Mouse (Mus musculus): ENCODE results near the gene Cep290. TPM values are rescaled to one million over a fixed set of nuclear protein-coding genes. Genes with fewer than 3 reads are reported as not detected.

Gene Cep290
- 47.0 and 71.3 TPM in 2 replicates for polyA plus RNA-seq (2011; ENCODE audit: insufficient read depth, insufficient read length, low replicate concordance, missing spikeins)

- H3K27ac ChIP-seq (ENCODE audit: control insufficient read depth, insufficient read depth, low read depth, low read length, poor library complexity): peak within 1 kb of the TSS; percentile 3; the same call in 1 of the 2 replicates
Observed at GRCm38 (mm10) chr10:100487097-100487978, at the start of gene Cep290, which contains the start of gene Tmtc3. TSS of gene Cep290 (plus strand) at chr10:100487558. TSS of gene Tmtc3 (minus strand) at chr10:100487350.

DNA sequence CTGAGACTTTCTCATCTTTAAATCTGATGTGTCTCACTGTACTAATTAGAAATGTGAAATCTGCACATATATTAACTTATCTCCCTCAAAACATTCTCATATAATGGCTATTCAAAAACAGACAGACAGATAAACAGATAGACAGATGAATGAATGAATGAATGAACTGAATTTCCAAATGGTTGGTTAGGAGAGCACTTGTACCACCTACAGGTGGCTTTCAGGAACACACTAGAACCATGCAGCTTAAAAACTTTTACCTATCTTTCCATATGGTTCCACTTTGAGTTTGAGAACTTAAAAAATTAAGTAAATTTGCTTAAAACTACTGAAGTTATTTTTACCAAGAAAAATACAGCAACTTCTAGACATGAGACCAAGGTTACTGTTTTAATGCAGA is 38.0 kb upstream of the Cep290 start:
- Histone ChIP-seq H3K27ac (ENCODE audit: control insufficient read depth, insufficient read depth, low read depth, low read length, poor library complexity) (no peak overlapping the region), H3K4me1 (ENCODE audit: control insufficient read depth, insufficient read depth, low read length) (no peaks in the 10 kb centered on the region), H3K4me3 (replicated peaks; ENCODE audit: control insufficient read depth, low read depth, low read length) (no peak overlapping the region)
- TF ChIP-seq CTCF (IDR thresholded peaks at IDR 0.05; ENCODE audit: control insufficient read depth, insufficient read depth, low read length) (no peak), POLR2A (IDR thresholded peaks at IDR 0.05; ENCODE audit: borderline replicate concordance, control insufficient read depth, low read depth, low read length) (no peak)

More at GRCm38 (mm10) chr10:100487097-100487978, at the start of gene Cep290, which contains the start of gene Tmtc3:
- Histone ChIP-seq H3K4me1 (ENCODE audit: control insufficient read depth, insufficient read depth, low read length) (no peaks in the 10 kb centered on the region), H3K4me3 (replicated peaks; ENCODE audit: control insufficient read depth, low read depth, low read length) (peak within 1 kb of the TSS; percentile 80)
- 1% methylated on average over 63 of the region's 63 CpGs for WGBS
- TF ChIP-seq POLR2A (IDR thresholded peaks at IDR 0.05; ENCODE audit: borderline replicate concordance, control insufficient read depth, low read depth, low read length): no peak; the same call in 1 of the 2 replicates
- TF ChIP-seq CTCF (IDR thresholded peaks at IDR 0.05; ENCODE audit: control insufficient read depth, insufficient read depth, low read length): no peak

DNA sequence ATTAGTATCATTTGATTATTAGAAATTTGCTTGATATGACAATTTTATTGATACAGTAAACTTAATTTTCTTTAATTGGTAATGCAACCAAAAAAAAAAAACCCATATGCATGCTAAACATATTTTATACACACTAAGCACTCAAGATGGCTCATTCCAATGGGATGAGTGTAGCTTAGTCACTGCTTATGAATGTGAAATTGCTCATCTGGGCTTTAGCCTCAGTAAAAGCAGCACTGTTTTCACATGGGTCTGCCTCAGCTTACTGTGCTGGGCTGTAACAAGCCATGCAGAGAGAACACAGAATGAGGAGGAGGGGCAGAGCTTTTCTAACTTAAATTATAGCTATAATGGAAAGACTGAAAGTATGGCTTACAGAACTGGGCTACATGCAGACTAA is 26.8 kb upstream of the Cep290 start:
- Histone ChIP-seq H3K4me3 (replicated peaks; ENCODE audit: control insufficient read depth, low read depth, low read length) (no peak overlapping the region), H3K4me1 (ENCODE audit: control insufficient read depth, insufficient read depth, low read length) (no peaks in the 10 kb centered on the region), H3K27ac (ENCODE audit: control insufficient read depth, insufficient read depth, low read depth, low read length, poor library complexity) (no peak overlapping the region)
- no peak for TF ChIP-seq POLR2A (IDR thresholded peaks at IDR 0.05; ENCODE audit: borderline replicate concordance, control insufficient read depth, low read depth, low read length)
- no peak for TF ChIP-seq CTCF (IDR thresholded peaks at IDR 0.05; ENCODE audit: control insufficient read depth, insufficient read depth, low read length)

GRCm38 (mm10) chr10:100475040-100475439 is 12.3 kb upstream of the Cep290 start:
- no peak overlapping the region for H3K27ac ChIP-seq (ENCODE audit: control insufficient read depth, insufficient read depth, low read depth, low read length, poor library complexity)
- H3K4me3 ChIP-seq (replicated peaks; ENCODE audit: control insufficient read depth, low read depth, low read length): no peak overlapping the region
- 49% methylated on average over 3 of the region's 3 CpGs for WGBS
- H3K4me1 ChIP-seq (ENCODE audit: control insufficient read depth, insufficient read depth, low read length): no peaks in the 10 kb centered on the region
- TF ChIP-seq POLR2A (IDR thresholded peaks at IDR 0.05; ENCODE audit: borderline replicate concordance, control insufficient read depth, low read depth, low read length) (no peak), CTCF (IDR thresholded peaks at IDR 0.05; ENCODE audit: control insufficient read depth, insufficient read depth, low read length) (no peak)

DNA sequence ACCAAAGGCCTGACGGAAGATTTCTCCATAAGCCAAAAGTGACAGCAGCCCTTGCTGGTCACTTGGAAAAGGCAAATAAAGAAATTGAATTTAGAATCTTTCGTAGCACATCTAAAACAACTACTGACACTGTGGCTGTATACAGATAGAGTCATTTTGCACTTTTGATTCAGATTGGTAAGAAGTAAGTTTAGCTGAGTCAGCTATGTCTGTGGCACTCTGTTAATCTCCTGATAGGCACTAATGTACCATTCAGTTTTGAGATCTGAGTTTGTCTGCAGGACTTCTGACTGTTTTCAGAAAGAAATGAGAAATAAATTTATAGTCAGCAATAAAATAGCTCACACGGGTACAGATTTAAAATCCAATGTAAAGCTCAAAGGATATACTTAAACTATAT is 7.8 kb upstream of the Cep290 start:
- WGBS: 89% methylated on average over 3 of the region's 3 CpGs
- Histone ChIP-seq H3K4me3 (replicated peaks; ENCODE audit: control insufficient read depth, low read depth, low read length) (no peak overlapping the region), H3K4me1 (ENCODE audit: control insufficient read depth, insufficient read depth, low read length) (no peaks in the 10 kb centered on the region), H3K27ac (ENCODE audit: control insufficient read depth, insufficient read depth, low read depth, low read length, poor library complexity) (no peak overlapping the region)
- no peak for TF ChIP-seq CTCF (IDR thresholded peaks at IDR 0.05; ENCODE audit: control insufficient read depth, insufficient read depth, low read length)
- TF ChIP-seq POLR2A (IDR thresholded peaks at IDR 0.05; ENCODE audit: borderline replicate concordance, control insufficient read depth, low read depth, low read length): no peak

DNA sequence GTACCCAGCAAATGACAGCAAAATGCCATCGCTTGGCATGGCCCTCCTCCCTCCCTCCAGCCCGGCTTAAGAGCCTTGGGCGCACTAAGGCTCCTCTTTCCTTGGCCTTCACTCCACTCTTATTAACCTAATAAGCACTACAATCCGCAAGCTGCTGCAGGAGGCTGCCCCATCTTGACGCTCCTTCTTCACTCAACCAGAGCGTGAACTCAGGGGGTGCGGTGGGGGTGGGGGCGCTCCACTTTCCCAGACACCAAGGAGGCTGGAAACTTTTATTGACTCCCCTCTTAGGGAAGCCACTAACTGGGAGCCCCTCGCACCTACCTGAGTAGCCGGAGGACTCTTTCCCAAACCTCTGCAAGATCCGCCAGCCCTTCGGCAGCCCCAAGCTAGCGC is 659 bp upstream of the Cep290 start:
- Histone ChIP-seq H3K27ac (ENCODE audit: control insufficient read depth, insufficient read depth, low read depth, low read length, poor library complexity) (no peak overlapping the region), H3K4me1 (ENCODE audit: control insufficient read depth, insufficient read depth, low read length) (no peaks in the 10 kb centered on the region), H3K4me3 (replicated peaks; ENCODE audit: control insufficient read depth, low read depth, low read length) (peak overlapping the region; percentile 80)
- TF ChIP-seq CTCF (IDR thresholded peaks at IDR 0.05; ENCODE audit: control insufficient read depth, insufficient read depth, low read length): no peak
- no peak for TF ChIP-seq POLR2A (IDR thresholded peaks at IDR 0.05; ENCODE audit: borderline replicate concordance, control insufficient read depth, low read depth, low read length)
- WGBS: under 1% methylated on average over 13 of the region's 13 CpGs

DNA sequence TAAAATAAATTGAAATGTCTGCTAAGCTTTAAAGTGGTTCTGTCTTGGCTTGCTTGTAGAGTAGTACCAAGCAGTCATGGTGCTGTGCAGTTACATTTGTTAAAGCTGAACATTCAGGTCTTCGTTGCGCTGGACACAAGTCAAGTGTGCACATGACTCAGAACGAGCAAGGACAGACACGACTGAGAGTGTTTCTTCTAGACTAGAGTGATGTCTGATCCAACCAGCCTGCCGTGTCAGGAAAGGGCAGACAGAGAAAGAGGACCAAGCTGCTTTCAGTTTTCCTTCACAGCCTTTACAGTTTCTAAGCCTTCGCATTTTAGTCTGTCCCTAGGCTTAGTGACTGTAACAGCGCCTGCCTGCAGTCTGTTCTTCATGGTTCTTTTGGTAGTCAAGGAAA is 4.6 kb downstream of the Cep290 start:
- Histone ChIP-seq H3K4me3 (replicated peaks; ENCODE audit: control insufficient read depth, low read depth, low read length) (no peak overlapping the region), H3K4me1 (ENCODE audit: control insufficient read depth, insufficient read depth, low read length) (no peaks in the 10 kb centered on the region), H3K27ac (ENCODE audit: control insufficient read depth, insufficient read depth, low read depth, low read length, poor library complexity) (no peak overlapping the region)
- WGBS: 91% methylated on average over 7 of the region's 7 CpGs
- no peak for TF ChIP-seq POLR2A (IDR thresholded peaks at IDR 0.05; ENCODE audit: borderline replicate concordance, control insufficient read depth, low read depth, low read length)
- no peak for TF ChIP-seq CTCF (IDR thresholded peaks at IDR 0.05; ENCODE audit: control insufficient read depth, insufficient read depth, low read length)

- Histone ChIP-seq H3K4me1 (ENCODE audit: control insufficient read depth, insufficient read depth, low read length) (no peaks in the 10 kb centered on the region; the same call in 1 of the 2 replicates), H3K27ac (ENCODE audit: control insufficient read depth, insufficient read depth, low read depth, low read length, poor library complexity) (no peak overlapping the region), H3K4me3 (replicated peaks; ENCODE audit: control insufficient read depth, low read depth, low read length) (no peak overlapping the region)
- TF ChIP-seq CTCF (IDR thresholded peaks at IDR 0.05; ENCODE audit: control insufficient read depth, insufficient read depth, low read length): no peak
- TF ChIP-seq POLR2A (IDR thresholded peaks at IDR 0.05; ENCODE audit: borderline replicate concordance, control insufficient read depth, low read depth, low read length): no peak
- WGBS: 54% methylated on average over 3 of the region's 3 CpGs
Observed at GRCm38 (mm10) chr10:100498309-100498708, 11.0 kb downstream of the Cep290 start.

Measured in bone marrow, adult 2 months (tissue).